In the genomic region with DNA sequence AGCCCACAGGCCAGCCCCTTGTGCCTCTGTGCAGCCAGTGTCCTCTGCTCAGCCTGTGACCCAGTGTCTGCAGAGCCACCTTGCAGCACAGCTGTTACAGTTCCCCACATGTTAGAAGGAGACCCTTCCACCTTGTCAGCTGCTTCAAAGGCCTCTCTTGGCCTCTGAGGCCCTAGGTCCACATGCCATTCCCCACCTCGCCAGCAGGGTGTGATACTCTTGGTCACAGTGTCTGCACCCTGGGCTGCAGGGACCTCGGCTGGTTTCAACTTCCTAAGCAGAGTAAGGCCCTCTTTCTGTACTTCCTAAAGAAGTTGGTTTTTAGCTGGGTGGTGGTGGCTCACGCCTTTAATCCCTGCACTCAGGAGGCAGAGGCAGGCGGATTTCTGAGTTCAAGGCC, we compare ENCODE assay signal across 8 mouse cellular contexts. TPM values are rescaled to one million over a fixed set of nuclear protein-coding genes. Genes with fewer than 3 reads are reported as not detected.
DNase-seq lines count a peak whose midpoint lies in the region; ATAC-seq lines count a peak whose summit lies in the region.

No protein-coding gene starts in this region.

- intact Hi-C loops in left cerebral cortex, postnatal 4 days (cut with DNase I): no loop called here
- intact Hi-C loops in left cerebral cortex, postnatal 36 days (cut with DNase I): no loop called here

- peak; percentile 66 to 68 for ATAC-seq in hematopoietic stem cell, adult 5-6 weeks (replicated peaks in 1 of 2; ENCODE audit: insufficient read depth in 1 of 2, low FRiP score in 2 of 2, low TSS enrichment in 1 of 2, low read depth in 1 of 2, poor library complexity in 2 of 2, severe bottlenecking in 2 of 2)
- peak; percentile 71 for ATAC-seq in megakaryocyte progenitor cell, adult 5-6 weeks (replicated peaks; ENCODE audit: poor library complexity)

- peak; percentile 44 for DNase-seq in left cerebral cortex, postnatal 4 days
- DNase-seq in left cerebral cortex, postnatal 36 days (ENCODE audit: low spot score in 2 of 2): no peak
- peak; percentile 71 for DNase-seq in ZHBTc4 (ENCODE audit: low read depth, low spot score)
- DNase-seq in thymus, postnatal 36 days: peak; percentile 68 to 70
- DNase-seq in left cerebral cortex, adult 18-20 months (ENCODE audit: low spot score in 2 of 2): no peak
- DNase-seq in layer of hippocampus, adult 11-12 months (ENCODE audit: low spot score): no peak

RNA-seq across cellular contexts. Expression of gene Kdm4b, which starts 13.0 kb away (rescaled TPM):
- 100 to 1,000 TPM; 111 to 112 TPM for total RNA-seq in left cerebral cortex, postnatal 4 days (2021)
- 10 to 100 TPM; 64.4 to 78.3 TPM for total RNA-seq in left cerebral cortex, postnatal 36 days (2021)
- total RNA-seq in hematopoietic stem cell, adult 5-6 weeks (2017): 12.1 and 13.6 TPM in 2 replicates
- total RNA-seq in megakaryocyte progenitor cell, adult 5-6 weeks (2015): 6.7 and 8.5 TPM in 2 replicates
- total RNA-seq in megakaryocyte progenitor cell, adult 5-6 weeks (2017): 5.9 and 7.3 TPM in 2 replicates
- 10 to 100 TPM; 59.1 to 64.7 TPM for total RNA-seq in left cerebral cortex, adult 18-20 months (2021)

RNA-seq across cellular contexts. Expression of gene Uhrf1, which starts 35.8 kb away (rescaled TPM):
- 10 to 100 TPM; 12.3 to 16.2 TPM for total RNA-seq in left cerebral cortex, postnatal 4 days (2021)
- total RNA-seq in left cerebral cortex, postnatal 36 days (2021): 1 to 10 TPM in 1 of 2 experiments, under 1 TPM in 1; 0.82 to 1.3 TPM
- 116 and 147 TPM in 2 replicates for total RNA-seq in hematopoietic stem cell, adult 5-6 weeks (2017)
- total RNA-seq in megakaryocyte progenitor cell, adult 5-6 weeks (2015): 67.8 and 80.7 TPM in 2 replicates
- total RNA-seq in megakaryocyte progenitor cell, adult 5-6 weeks (2017): 151 and 160 TPM in 2 replicates
- total RNA-seq in left cerebral cortex, adult 18-20 months (2021): 1 to 10 TPM in 1 of 2 experiments, under 1 TPM in 1; 0.35 to 1.1 TPM

RNA-seq across cellular contexts. Expression of gene Arrdc5, which starts 38.8 kb away (rescaled TPM):
- total RNA-seq in left cerebral cortex, postnatal 4 days (2021): not detected
- not detected for total RNA-seq in left cerebral cortex, postnatal 36 days (2021)
- total RNA-seq in hematopoietic stem cell, adult 5-6 weeks (2017): not detected in 2 replicates
- total RNA-seq in megakaryocyte progenitor cell, adult 5-6 weeks (2015): not detected in 2 replicates
- total RNA-seq in megakaryocyte progenitor cell, adult 5-6 weeks (2017): not detected in 2 replicates
- total RNA-seq in left cerebral cortex, adult 18-20 months (2021): not detected

RNA-seq across cellular contexts. Expression of gene Plin3, which starts 46.2 kb away (rescaled TPM):
- total RNA-seq in left cerebral cortex, postnatal 4 days (2021): 1 to 10 TPM; 4.5 to 6.1 TPM
- 10 to 100 TPM in 1 of 2 experiments, 1 to 10 TPM in 1; 9.3 to 10.1 TPM for total RNA-seq in left cerebral cortex, postnatal 36 days (2021)
- total RNA-seq in hematopoietic stem cell, adult 5-6 weeks (2017): 17.1 and 23.8 TPM in 2 replicates
- 7.3 and 8.1 TPM in 2 replicates for total RNA-seq in megakaryocyte progenitor cell, adult 5-6 weeks (2015)
- 28.1 TPM in 2 replicates for total RNA-seq in megakaryocyte progenitor cell, adult 5-6 weeks (2017)
- total RNA-seq in left cerebral cortex, adult 18-20 months (2021): 10 to 100 TPM; 11.9 to 15.1 TPM

Comparison
In these comparisons a context has a peak if more than half of its experiments do, and no peak if none do; other contexts are left out.
1. DNase-seq: peak in left cerebral cortex, postnatal 4 days (single experiment), ZHBTc4 (single experiment) and thymus, postnatal 36 days (2 of 2); none in left cerebral cortex, postnatal 36 days (0 of 2), left cerebral cortex, adult 18-20 months (0 of 2) and layer of hippocampus, adult 11-12 months (single experiment).
2. RNA of gene Uhrf1, which starts 35.8 kb away (total RNA-seq): 67.8 to 160 TPM in megakaryocyte progenitor cell, adult 5-6 weeks, 116 to 147 TPM in hematopoietic stem cell, adult 5-6 weeks and 12.3 to 16.2 TPM in left cerebral cortex, postnatal 4 days; 0.82 to 1.3 TPM in left cerebral cortex, postnatal 36 days and 0.35 to 1.1 TPM in left cerebral cortex, adult 18-20 months; every median in the first group is over 4 times any median in the second.